Mouse (Mus musculus): ENCODE results near the gene Zc3h7a.

DNA sequence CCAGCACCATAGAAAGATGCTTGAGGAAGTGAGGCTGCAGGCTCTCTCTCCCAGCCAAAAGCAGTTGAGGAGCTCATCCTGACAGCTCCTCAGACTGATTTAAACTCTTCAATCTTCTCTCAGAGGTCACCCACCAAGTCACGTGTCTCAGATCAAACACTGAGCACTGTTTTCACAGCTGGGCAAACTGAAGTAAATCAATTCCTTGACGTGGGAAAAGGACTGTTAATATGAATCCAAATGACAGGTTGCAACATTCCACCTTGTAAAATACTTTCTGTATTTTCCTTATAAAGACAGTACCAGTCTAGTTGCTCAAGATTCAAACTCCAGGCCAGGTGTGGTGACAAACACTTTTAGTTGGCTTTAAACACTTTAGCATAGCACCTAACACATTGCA lies 43.4 kb downstream of the Zc3h7a start:
- TF ChIP-seq CTCF (IDR thresholded peaks at IDR 0.05; ENCODE audit: low read depth) (no peak), EP300 (IDR thresholded peaks at IDR 0.05; ENCODE audit: low read depth) (no peak; the same call in 1 of the 2 replicates)
